Mouse (Mus musculus) forebrain, postnatal 0 days (tissue): ENCODE results near the gene H1f0. TPM values are rescaled to one million over a fixed set of nuclear protein-coding genes. Genes with fewer than 3 reads are reported as not detected.

Experiments
- ATAC-seq: fragments of 200-750 bp; cut with Nextera tagmentation; 2 replicates; pipeline ENCODE4 v1.8.0; 2017; ENCODE audit warnings: mild to moderate bottlenecking, moderate library complexity
- DNase-seq: peaks from one replicate; pipeline ENCODE4 v3.0.0-alpha.2; 2015
- H3K27ac ChIP-seq: fragments of 300-500 bp; sonication (generic); 2 replicates; pipeline ENCODE4 v1.5.1; 2014; ENCODE audit warnings: low read depth, mild to moderate bottlenecking, antibody characterized with exemption, low read length, moderate library complexity, mixed read lengths
- H3K27me3 ChIP-seq: fragments of 300-500 bp; sonication (generic); 2 replicates; pipeline ENCODE4 v1.6.1; 2014; ENCODE audit warnings: mild to moderate bottlenecking, low read length, mixed read lengths; ENCODE audit not compliant: insufficient read depth
- H3K36me3 ChIP-seq: fragments of 300-500 bp; sonication (generic); 2 replicates; pipeline ENCODE4 v1.6.1; 2014; ENCODE audit warnings: mild to moderate bottlenecking, moderate library complexity; ENCODE audit not compliant: insufficient read depth
- H3K4me1 ChIP-seq: fragments of 300-500 bp; sonication (generic); 2 replicates; pipeline ENCODE4 v1.6.1; 2014; ENCODE audit warnings: antibody characterized with exemption; ENCODE audit not compliant: insufficient read depth
- H3K4me2 ChIP-seq: fragments of 300-500 bp; sonication (generic); 2 replicates; pipeline ENCODE4 v1.6.1; 2014; ENCODE audit warnings: low read depth, mild to moderate bottlenecking, moderate library complexity
- H3K4me3 ChIP-seq: fragments of 300-500 bp; sonication (generic); 2 replicates; pipeline ENCODE4 v1.5.1; 2014; ENCODE audit warnings: low read depth, low read length, mixed read lengths
- H3K9ac ChIP-seq: fragments of 300-500 bp; sonication (generic); 2 replicates; pipeline ENCODE4 v1.6.1; 2014; ENCODE audit warnings: mild to moderate bottlenecking
- H3K9me3 ChIP-seq: fragments of 300-500 bp; sonication (generic); 2 replicates; pipeline ENCODE4 v1.6.1; 2016; ENCODE audit warnings: low read length
- CTCF ChIP-seq: sonication (generic); IDR thresholded peaks from 2 replicates; pipeline ENCODE4 v1.5.1; 2016; ENCODE audit warnings: antibody characterized with exemption, control low read depth, low read depth
- WGBS: fragments of 180-500 bp; shearing (Covaris S2); extraction: QIAGEN DNeasy Blood & Tissue Kit; methylation state at CpG from one replicate; pipeline ENCODE4 v1.1.7; 2014; 5-methylcytosine and 5-hydroxymethylcytosine counted together
- polyA plus RNA-seq: library from polyadenylated mRNA; unstranded; fragments of >200 nt; fragmentation: Nextera tagmentation; extraction: Ambion mirVana; gene quantifications from 2 replicates; pipeline ENCODE4 v1.2.1, GENCODE M21; 2015
- total RNA-seq: library from RNA; depleted of rRNA; stranded (reverse); fragments of >200 nt; gene quantifications from 2 replicates; pipeline ENCODE4 v1.2.3, GENCODE M21; 2014

H1f0 gene
- total and polyA plus RNA-seq, 2 experiments from 2014 or later = 209 to 224 TPM

DNA sequence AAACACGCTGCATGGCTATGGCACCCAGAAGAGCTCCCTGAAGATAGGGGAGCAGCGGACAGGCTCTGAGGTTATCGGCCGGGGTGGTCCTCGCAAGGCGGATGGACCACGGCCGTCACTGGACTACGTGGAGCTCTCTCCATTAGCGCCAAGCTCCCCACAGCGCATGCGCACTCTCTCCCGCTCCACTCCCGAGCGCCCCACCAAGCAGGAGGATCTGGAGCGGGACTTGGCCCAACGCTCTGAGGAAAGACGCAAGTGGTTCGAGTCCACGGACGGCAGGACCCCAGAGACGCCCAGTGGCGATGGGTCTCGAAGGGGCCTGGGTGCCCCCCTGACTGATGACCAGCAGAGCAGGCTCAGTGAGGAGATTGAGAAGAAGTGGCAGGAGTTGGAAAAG, 35.3 kb upstream of the H1f0 start:
- H3K27me3 ChIP-seq = no peaks in the 10 kb centered on the region
- H3K9ac ChIP-seq = no peak overlapping the region
- no peaks in the 10 kb centered on the region for H3K9me3 ChIP-seq
- DNase-seq = no peak
- no peak overlapping the region for H3K4me2 ChIP-seq
- no peak overlapping the region for H3K4me3 ChIP-seq
- H3K27ac ChIP-seq = no peak overlapping the region
- no peak for ATAC-seq
- H3K36me3 ChIP-seq = peaks cover 61% of the 10 kb centered on the region
- no peak for TF ChIP-seq CTCF
- peaks cover 4% of the 10 kb centered on the region; the same call in 1 of the 2 replicates for H3K4me1 ChIP-seq
- WGBS = 97% methylated on average over 24 of the region's 24 CpGs

- Histone ChIP-seq H3K9ac (no peak overlapping the region), H3K4me3 (no peak overlapping the region), H3K4me2 (no peak overlapping the region), H3K9me3 (no peaks in the 10 kb centered on the region), H3K4me1 (no peaks in the 10 kb centered on the region), H3K36me3 (peaks cover 63% of the 10 kb centered on the region), H3K27me3 (no peaks in the 10 kb centered on the region), H3K27ac (no peak overlapping the region)
- no peak for ATAC-seq
- 95% methylated on average over 4 of the region's 4 CpGs for WGBS
- DNase-seq = no peak
- TF ChIP-seq CTCF = no peak
Observed at GRCm38 (mm10) chr15:78995916-78996315, 32.3 kb upstream of the H1f0 start.

DNA sequence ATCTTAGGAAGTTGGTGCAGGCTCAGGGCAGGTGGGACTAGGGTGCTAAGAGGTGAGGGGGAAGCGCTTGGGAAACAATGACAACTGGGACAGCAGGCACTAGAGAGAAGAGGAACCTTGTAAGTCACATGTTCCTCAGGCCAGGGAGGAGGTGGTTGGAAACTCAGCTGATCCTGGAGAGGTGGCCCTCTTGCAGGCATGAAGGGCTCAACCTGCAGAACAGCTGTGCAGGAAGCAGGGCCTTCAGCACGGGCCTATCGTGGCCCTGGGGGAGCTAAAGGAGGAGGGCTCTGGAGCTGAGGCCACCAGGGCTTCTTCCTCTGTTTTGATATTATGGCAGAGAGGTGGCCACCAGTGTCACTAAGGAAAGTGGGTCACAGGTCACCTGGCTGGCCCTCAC, 31.6 kb upstream of the H1f0 start:
- H3K4me2 ChIP-seq = no peak overlapping the region
- no peak overlapping the region for H3K9ac ChIP-seq
- ATAC-seq (no peak), DNase-seq (no peak)
- H3K9me3 ChIP-seq = no peaks in the 10 kb centered on the region
- H3K27me3 ChIP-seq = no peaks in the 10 kb centered on the region
- no peaks in the 10 kb centered on the region for H3K4me1 ChIP-seq
- H3K27ac ChIP-seq = no peak overlapping the region
- H3K4me3 ChIP-seq = no peak overlapping the region
- H3K36me3 ChIP-seq = peaks cover 63% of the 10 kb centered on the region
- WGBS = 86% methylated on average over 3 of the region's 3 CpGs
- TF ChIP-seq CTCF = no peak

- ATAC-seq = no peak
- peaks cover 63% of the 10 kb centered on the region for H3K36me3 ChIP-seq
- WGBS = 66% methylated on average over 8 of the region's 8 CpGs
Observed at GRCm38 (mm10) chr15:78998348-78998747, 29.9 kb upstream of the H1f0 start.

GRCm38 (mm10) chr15:78999586-78999985, 28.7 kb upstream of the H1f0 start:
- WGBS = 88% methylated on average over 11 of the region's 11 CpGs
- Histone ChIP-seq H3K36me3 (peaks cover 63% of the 10 kb centered on the region), H3K9ac (no peak overlapping the region), H3K4me2 (no peak overlapping the region), H3K27me3 (no peaks in the 10 kb centered on the region), H3K4me1 (no peaks in the 10 kb centered on the region), H3K27ac (no peak overlapping the region), H3K9me3 (no peaks in the 10 kb centered on the region), H3K4me3 (no peak overlapping the region)
- TF ChIP-seq CTCF = no peak
- no peak for ATAC-seq
- no peak for DNase-seq

More at GRCm38 (mm10) chr15:78998348-78998747, 29.9 kb upstream of the H1f0 start:
- H3K27me3 ChIP-seq = no peaks in the 10 kb centered on the region
- H3K27ac ChIP-seq = no peak overlapping the region
- no peaks in the 10 kb centered on the region for H3K4me1 ChIP-seq
- no peaks in the 10 kb centered on the region for H3K9me3 ChIP-seq
- TF ChIP-seq CTCF = no peak
- H3K9ac ChIP-seq = no peak overlapping the region
- no peak for DNase-seq
- H3K4me2 ChIP-seq = no peak overlapping the region
- no peak overlapping the region for H3K4me3 ChIP-seq

- no peaks in the 10 kb centered on the region for H3K27me3 ChIP-seq
- DNase-seq (no peak), ATAC-seq (no peak)
- no peaks in the 10 kb centered on the region for H3K9me3 ChIP-seq
- no peak overlapping the region for H3K27ac ChIP-seq
- no peak overlapping the region for H3K4me2 ChIP-seq
- no peak for TF ChIP-seq CTCF
- H3K4me1 ChIP-seq = no peaks in the 10 kb centered on the region
- 81% methylated on average over 7 of the region's 7 CpGs for WGBS
- no peak overlapping the region for H3K9ac ChIP-seq
- no peak overlapping the region for H3K4me3 ChIP-seq
- H3K36me3 ChIP-seq = peaks cover 65% of the 10 kb centered on the region
Observed at GRCm38 (mm10) chr15:79000357-79000791, 27.9 kb upstream of the H1f0 start.

- ATAC-seq (no peak), DNase-seq (no peak)
- Histone ChIP-seq H3K27ac (no peak overlapping the region), H3K4me1 (no peaks in the 10 kb centered on the region), H3K36me3 (peaks cover 71% of the 10 kb centered on the region), H3K4me2 (no peak overlapping the region), H3K27me3 (no peaks in the 10 kb centered on the region), H3K9me3 (no peaks in the 10 kb centered on the region), H3K9ac (no peak overlapping the region), H3K4me3 (no peak overlapping the region)
- no peak for TF ChIP-seq CTCF
- WGBS = 91% methylated on average over 5 of the region's 5 CpGs
Observed at GRCm38 (mm10) chr15:79001559-79001958, 26.7 kb upstream of the H1f0 start.

DNA sequence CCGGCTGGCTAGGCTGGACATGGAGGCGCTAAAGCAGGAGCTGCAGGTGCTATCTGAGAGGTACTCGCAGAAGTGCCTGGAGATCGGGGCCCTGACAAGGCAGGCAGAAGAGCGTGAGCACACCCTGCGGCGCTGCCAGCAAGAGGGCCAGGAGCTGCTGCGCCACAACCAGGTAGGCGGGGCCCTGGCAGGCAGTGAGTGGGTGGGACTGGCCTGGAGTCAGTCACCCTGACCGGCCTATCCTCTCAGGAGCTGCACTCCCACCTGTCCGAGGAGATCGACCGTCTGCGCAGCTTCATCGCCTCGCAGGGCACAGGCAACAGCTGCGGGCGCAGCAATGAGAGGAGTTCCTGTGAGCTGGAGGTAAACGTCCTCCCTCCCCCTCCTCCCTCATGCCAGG, 26.2 kb upstream of the H1f0 start:
- no peak overlapping the region for H3K4me2 ChIP-seq
- no peaks in the 10 kb centered on the region for H3K27me3 ChIP-seq
- no peaks in the 10 kb centered on the region for H3K9me3 ChIP-seq
- DNase-seq (no peak), ATAC-seq (no peak)
- no peaks in the 10 kb centered on the region for H3K4me1 ChIP-seq
- H3K9ac ChIP-seq = no peak overlapping the region
- H3K36me3 ChIP-seq = peaks cover 75% of the 10 kb centered on the region
- 52% methylated on average over 19 of the region's 19 CpGs for WGBS
- no peak overlapping the region for H3K4me3 ChIP-seq
- no peak overlapping the region for H3K27ac ChIP-seq
- TF ChIP-seq CTCF = no peak
